Mouse (Mus musculus) heart, embryonic 12.5 days (tissue): Measurements from ENCODE around the gene Rnf40. TPM values are rescaled to one million over a fixed set of nuclear protein-coding genes. Genes with fewer than 3 reads are reported as not detected.

Source experiments
- ATAC-seq: fragments of 200-750 bp; cut with Nextera tagmentation; 2 replicates; pipeline ENCODE4 v1.8.0; 2017; ENCODE audit warnings: moderate TSS enrichment, moderate library complexity; ENCODE audit not compliant: insufficient number of reproducible peaks, low FRiP score
- H3K27ac ChIP-seq: fragments of 300-500 bp; sonication (generic); 2 replicates; pipeline ENCODE4 v1.5.1; 2016; ENCODE audit warnings: mild to moderate bottlenecking, moderate library complexity; ENCODE audit not compliant: poor library complexity, severe bottlenecking
- H3K27me3 ChIP-seq: fragments of 300-500 bp; sonication (generic); replicated peaks from 2 replicates; pipeline ENCODE4 v1.6.1; 2016; ENCODE audit warnings: mild to moderate bottlenecking, moderate library complexity
- H3K36me3 ChIP-seq: fragments of 300-500 bp; sonication (generic); 2 replicates; pipeline ENCODE4 v1.6.1; 2016; ENCODE audit warnings: mild to moderate bottlenecking, moderate library complexity
- H3K4me1 ChIP-seq: fragments of 300-500 bp; sonication (generic); replicated peaks from 2 replicates; pipeline ENCODE4 v1.6.1; 2016; ENCODE audit warnings: mild to moderate bottlenecking
- H3K4me2 ChIP-seq: fragments of 300-500 bp; sonication (generic); 2 replicates; pipeline ENCODE4 v1.6.1; 2016; ENCODE audit warnings: mild to moderate bottlenecking, moderate library complexity
- H3K4me3 ChIP-seq: fragments of 300-500 bp; sonication (generic); 2 replicates; pipeline ENCODE4 v1.5.1; 2016; ENCODE audit warnings: mild to moderate bottlenecking
- H3K9ac ChIP-seq: fragments of 300-500 bp; sonication (generic); 2 replicates; pipeline ENCODE4 v1.6.1; 2016; ENCODE audit warnings: mild to moderate bottlenecking, moderate library complexity
- H3K9me3 ChIP-seq: fragments of 300-500 bp; sonication (generic); replicated peaks from 2 replicates; pipeline ENCODE4 v1.6.1; 2016; ENCODE audit warnings: mild to moderate bottlenecking, moderate library complexity
- WGBS: fragments of 180-500 bp; shearing (Covaris S2); methylation state at CpG from one replicate; pipeline ENCODE4 v1.1.7; 2016; 5-methylcytosine and 5-hydroxymethylcytosine counted together
- polyA plus RNA-seq: library from polyadenylated mRNA; unstranded; fragments of >200 nt; fragmentation: Nextera tagmentation; extraction: Ambion mirVana; gene quantifications from 2 replicates; pipeline ENCODE4 v1.2.1, GENCODE M21; 2016

The Rnf40 gene
- polyA plus RNA-seq, 1 experiment from 2014 or later = 40.0 TPM

- H3K9me3 ChIP-seq = no peaks in the 10 kb centered on the region
- no peak overlapping the region for H3K4me2 ChIP-seq
- no peak overlapping the region for H3K4me3 ChIP-seq
- H3K27me3 ChIP-seq = no peaks in the 10 kb centered on the region
- WGBS = 91% methylated on average over 6 of the region's 6 CpGs
- H3K36me3 ChIP-seq = peaks cover 62% of the 10 kb centered on the region
- no peak for ATAC-seq
- no peak overlapping the region for H3K9ac ChIP-seq
- no peak overlapping the region for H3K27ac ChIP-seq
- H3K4me1 ChIP-seq = peaks cover 8% of the 10 kb centered on the region
These were observed 5.3 kb upstream of the Rnf40 start for GRCm38 (mm10) chr7:127583260-127583659.

DNA sequence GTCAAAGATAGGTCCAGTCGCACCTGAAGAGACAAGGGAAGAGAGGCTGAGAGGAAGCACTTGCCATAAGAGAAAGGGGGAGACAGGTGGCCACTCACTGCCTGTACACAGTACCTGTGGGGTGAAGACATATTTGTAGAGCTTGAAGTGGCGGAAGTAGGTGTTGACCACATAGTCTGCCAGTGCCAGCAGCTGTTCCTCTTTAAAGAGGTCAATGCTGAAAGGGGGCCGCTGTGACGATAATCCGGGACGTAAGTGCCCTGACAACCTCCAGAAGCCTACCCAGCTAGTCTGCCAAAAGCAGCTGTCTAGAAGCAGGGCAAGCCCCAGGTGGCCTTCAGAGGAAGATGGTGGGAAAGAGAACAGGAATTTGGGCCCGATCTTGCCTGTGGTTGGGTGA, 3.5 kb upstream of the Rnf40 start:
- Histone ChIP-seq H3K27ac (no peak overlapping the region), H3K9ac (no peak overlapping the region), H3K36me3 (peaks cover 54% of the 10 kb centered on the region), H3K4me1 (peaks cover 17% of the 10 kb centered on the region), H3K4me2 (no peak overlapping the region), H3K27me3 (no peaks in the 10 kb centered on the region), H3K4me3 (no peak overlapping the region), H3K9me3 (no peaks in the 10 kb centered on the region)
- ATAC-seq = no peak
- 80% methylated on average over 7 of the region's 7 CpGs for WGBS

DNA sequence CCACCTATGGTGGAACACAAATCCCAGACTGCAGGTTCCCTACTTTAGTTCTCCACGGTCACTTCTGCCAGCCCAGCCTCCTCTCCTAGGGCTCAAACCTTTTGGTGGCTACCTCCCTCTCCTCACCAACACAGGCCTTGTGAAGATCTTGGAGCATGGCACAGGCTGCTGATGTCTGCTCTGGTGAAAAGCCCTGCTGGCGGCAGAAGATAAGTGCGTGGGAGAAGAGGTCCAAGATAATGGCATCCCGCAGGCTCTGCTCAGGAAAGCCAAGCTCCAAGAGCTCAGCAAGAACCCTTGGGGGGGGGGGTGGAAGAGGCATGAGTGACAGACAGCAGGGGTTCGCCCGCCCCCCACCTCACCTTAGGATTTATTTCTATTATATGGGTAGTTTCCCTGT, 2.4 kb upstream of the Rnf40 start:
- peaks cover 59% of the 10 kb centered on the region for H3K36me3 ChIP-seq

DNA sequence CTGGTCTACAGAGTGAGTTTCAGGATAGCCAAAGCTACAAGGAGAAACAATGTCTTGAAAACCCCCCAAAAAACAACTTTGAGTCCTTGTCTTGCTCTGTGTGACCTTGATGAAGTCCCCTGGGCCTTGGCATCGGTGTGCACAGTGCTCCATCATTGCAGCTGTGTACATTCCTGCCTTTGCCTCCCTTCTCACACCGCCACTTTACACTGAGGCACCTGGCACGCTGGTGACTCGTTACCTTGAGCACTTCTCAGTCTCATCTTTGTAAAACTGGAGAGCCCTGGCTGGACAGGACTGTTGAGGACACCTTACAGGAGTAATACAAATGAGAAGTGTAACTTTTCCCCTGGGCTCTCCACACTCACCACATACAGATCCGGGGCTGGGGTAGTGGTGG, 1.4 kb upstream of the Rnf40 start:
- Histone ChIP-seq H3K9me3 (no peaks in the 10 kb centered on the region), H3K4me2 (peak overlapping the region; percentile 92), H3K4me1 (peaks cover 17% of the 10 kb centered on the region), H3K4me3 (peak overlapping the region; percentile 93), H3K27me3 (no peaks in the 10 kb centered on the region), H3K36me3 (peaks cover 59% of the 10 kb centered on the region), H3K27ac (peak overlapping the region; percentile 66; the same call in 1 of the 2 replicates), H3K9ac (peak overlapping the region; percentile 77; the same call in 1 of the 2 replicates)
- ATAC-seq = no peak
- 64% methylated on average over 5 of the region's 5 CpGs for WGBS

More for the DNA sequence above, 2.4 kb upstream of the Rnf40 start:
- ATAC-seq = no peak
- no peaks in the 10 kb centered on the region for H3K9me3 ChIP-seq
- H3K4me1 ChIP-seq = peaks cover 17% of the 10 kb centered on the region
- no peak overlapping the region for H3K27ac ChIP-seq
- no peak overlapping the region for H3K4me2 ChIP-seq
- 66% methylated on average over 6 of the region's 6 CpGs for WGBS
- no peaks in the 10 kb centered on the region for H3K27me3 ChIP-seq
- H3K4me3 ChIP-seq = no peak overlapping the region
- no peak overlapping the region for H3K9ac ChIP-seq

DNA sequence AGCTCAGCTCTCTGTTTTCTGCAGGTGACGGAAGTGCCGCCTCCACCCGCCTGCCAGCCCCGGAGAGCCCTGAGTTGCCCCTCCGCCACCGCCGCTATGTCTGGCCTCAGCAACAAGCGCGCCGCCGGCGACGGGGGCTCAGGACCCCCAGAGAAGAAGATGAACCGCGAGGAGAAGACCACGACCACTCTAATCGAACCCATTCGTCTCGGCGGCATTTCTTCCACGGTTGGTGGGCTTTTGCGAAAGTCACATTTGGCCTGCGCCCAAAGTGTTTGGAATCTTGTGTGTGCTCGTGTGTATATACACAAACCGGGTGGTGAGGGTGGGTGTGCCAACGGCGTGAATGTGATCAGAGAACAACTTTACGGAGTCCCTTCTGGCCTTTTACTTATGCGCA, 334 bp downstream of the Rnf40 start:
- Histone ChIP-seq H3K4me3 (peak overlapping the region; percentile 93), H3K4me2 (peak overlapping the region; percentile 92), H3K27ac (peak overlapping the region; percentile 36), H3K36me3 (peaks cover 59% of the 10 kb centered on the region), H3K9me3 (no peaks in the 10 kb centered on the region), H3K9ac (peak overlapping the region; percentile 91), H3K27me3 (no peaks in the 10 kb centered on the region), H3K4me1 (peaks cover 17% of the 10 kb centered on the region)
- 4% methylated on average over 29 of the region's 29 CpGs for WGBS
- ATAC-seq = no peak

DNA sequence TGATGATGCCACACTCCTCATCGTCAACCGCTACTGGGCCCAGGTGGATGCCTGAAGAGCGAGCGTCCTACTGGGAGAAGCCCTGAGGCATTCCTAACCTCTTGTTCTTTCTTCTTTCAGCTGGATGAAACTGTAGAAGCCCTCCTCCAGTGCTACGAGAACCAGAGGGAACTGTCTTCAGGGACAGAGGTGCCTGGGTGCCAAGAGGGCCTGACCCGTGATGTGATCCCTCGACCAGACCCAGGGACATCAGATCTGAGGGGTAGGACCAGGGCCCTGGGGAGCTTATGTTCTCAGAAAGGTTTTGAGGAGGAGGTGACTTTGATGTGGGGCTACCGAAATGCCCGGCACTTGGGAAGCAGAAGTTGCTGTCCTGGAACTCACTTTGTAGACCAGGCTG, 1.1 kb downstream of the Rnf40 start:
- 93% methylated on average over 9 of the region's 9 CpGs for WGBS
- H3K4me1 ChIP-seq = peaks cover 17% of the 10 kb centered on the region
- no peaks in the 10 kb centered on the region for H3K9me3 ChIP-seq
- H3K27ac ChIP-seq = no peak overlapping the region
- H3K27me3 ChIP-seq = no peaks in the 10 kb centered on the region
- peaks cover 59% of the 10 kb centered on the region for H3K36me3 ChIP-seq
- peak overlapping the region; percentile 92 for H3K4me2 ChIP-seq
- H3K9ac ChIP-seq = peak overlapping the region; percentile 91; the same call in 1 of the 2 replicates
- peak overlapping the region; percentile 93 for H3K4me3 ChIP-seq
- no peak for ATAC-seq

DNA sequence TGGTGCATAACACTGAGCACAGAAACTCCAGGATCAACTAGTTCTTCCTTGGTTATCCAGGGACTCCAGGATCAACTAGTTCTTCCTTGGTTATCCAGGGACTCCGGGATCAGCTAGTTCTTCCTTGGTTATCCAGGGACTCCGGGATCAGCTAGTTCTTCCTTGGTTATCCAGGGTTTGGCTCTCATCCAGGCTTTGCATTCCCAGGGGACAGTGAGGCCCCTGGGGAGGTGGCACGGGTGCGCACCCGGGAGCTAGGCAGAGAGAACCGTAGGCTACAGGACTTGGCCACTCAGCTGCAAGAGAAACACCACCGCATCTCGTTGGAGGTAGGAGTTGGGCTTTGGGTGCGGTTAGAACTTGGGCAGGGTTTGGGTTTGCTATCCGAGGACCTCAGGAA, 2.5 kb downstream of the Rnf40 start:
- WGBS = 84% methylated on average over 10 of the region's 10 CpGs

DNA sequence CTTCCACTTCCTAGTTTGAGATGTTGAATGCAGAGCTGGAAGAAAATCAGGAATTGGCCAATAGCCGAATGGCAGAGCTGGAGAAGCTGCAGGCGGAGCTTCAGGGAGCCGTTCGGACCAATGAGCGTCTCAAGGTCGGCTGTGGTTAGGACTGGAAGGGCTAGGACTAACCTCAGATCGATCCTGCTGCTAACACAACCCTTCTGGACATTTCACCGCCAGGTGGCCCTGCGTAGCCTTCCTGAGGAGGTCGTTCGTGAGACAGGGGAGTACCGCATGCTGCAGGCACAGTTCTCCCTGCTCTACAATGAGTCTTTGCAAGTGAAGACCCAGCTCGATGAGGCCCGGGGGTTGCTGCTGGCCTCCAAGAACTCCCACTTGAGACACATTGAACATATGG, 4.0 kb downstream of the Rnf40 start:
- Histone ChIP-seq H3K9me3 (no peaks in the 10 kb centered on the region), H3K4me2 (no peak overlapping the region), H3K4me3 (no peak overlapping the region), H3K36me3 (peaks cover 82% of the 10 kb centered on the region), H3K9ac (no peak overlapping the region), H3K4me1 (peaks cover 10% of the 10 kb centered on the region), H3K27ac (no peak overlapping the region), H3K27me3 (no peaks in the 10 kb centered on the region)
- WGBS = 91% methylated on average over 14 of the region's 14 CpGs
- no peak for ATAC-seq

More for the DNA sequence above, 2.5 kb downstream of the Rnf40 start:
- no peak overlapping the region for H3K9ac ChIP-seq
- H3K4me1 ChIP-seq = peaks cover 17% of the 10 kb centered on the region
- H3K27me3 ChIP-seq = no peaks in the 10 kb centered on the region
- no peak for ATAC-seq
- H3K27ac ChIP-seq = no peak overlapping the region
- H3K4me2 ChIP-seq = no peak overlapping the region
- H3K9me3 ChIP-seq = no peaks in the 10 kb centered on the region
- H3K4me3 ChIP-seq = no peak overlapping the region
- peaks cover 68% of the 10 kb centered on the region for H3K36me3 ChIP-seq

DNA sequence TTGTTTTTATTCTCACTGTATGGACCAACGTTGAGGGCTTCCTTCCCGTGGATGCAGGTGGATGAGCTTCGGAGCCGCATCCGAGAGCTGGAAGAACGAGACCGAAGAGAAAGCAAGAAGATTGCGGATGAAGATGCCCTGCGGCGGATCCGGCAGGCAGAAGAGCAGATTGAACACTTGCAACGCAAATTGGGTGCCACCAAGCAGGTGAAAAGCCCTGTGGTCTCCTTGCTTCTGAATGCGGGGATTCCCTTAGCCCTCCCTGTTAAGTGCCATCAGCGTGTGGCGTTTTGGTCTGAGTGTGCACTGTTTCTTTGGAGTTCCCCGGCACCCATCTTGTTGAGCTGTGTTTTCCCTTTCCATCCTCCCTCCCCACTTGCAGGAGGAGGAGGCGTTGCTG, 8.2 kb downstream of the Rnf40 start:
- Histone ChIP-seq H3K4me1 (no peaks in the 10 kb centered on the region), H3K4me3 (no peak overlapping the region), H3K27ac (no peak overlapping the region), H3K36me3 (peaks cover 99% of the 10 kb centered on the region), H3K9me3 (no peaks in the 10 kb centered on the region), H3K4me2 (no peak overlapping the region), H3K9ac (no peak overlapping the region), H3K27me3 (no peaks in the 10 kb centered on the region)
- no peak for ATAC-seq
- 94% methylated on average over 17 of the region's 17 CpGs for WGBS

GRCm38 (mm10) chr7:127600612-127601011, 12.0 kb downstream of the Rnf40 start:
- H3K4me3 ChIP-seq = no peak overlapping the region
- no peak overlapping the region for H3K9ac ChIP-seq
- peaks cover 91% of the 10 kb centered on the region for H3K36me3 ChIP-seq
- 95% methylated on average over 7 of the region's 7 CpGs for WGBS
- H3K9me3 ChIP-seq = no peaks in the 10 kb centered on the region
- no peak overlapping the region for H3K4me2 ChIP-seq
- H3K27ac ChIP-seq = no peak overlapping the region
- no peaks in the 10 kb centered on the region for H3K27me3 ChIP-seq
- H3K4me1 ChIP-seq = no peaks in the 10 kb centered on the region
- ATAC-seq = no peak

- H3K36me3 ChIP-seq = peaks cover 85% of the 10 kb centered on the region
- H3K4me1 ChIP-seq = no peaks in the 10 kb centered on the region
- H3K9me3 ChIP-seq = no peaks in the 10 kb centered on the region
- H3K4me3 ChIP-seq = no peak overlapping the region
- 82% methylated on average over 4 of the region's 4 CpGs for WGBS
- H3K27me3 ChIP-seq = no peaks in the 10 kb centered on the region
- no peak overlapping the region for H3K4me2 ChIP-seq
- H3K9ac ChIP-seq = no peak overlapping the region
- ATAC-seq = no peak
- H3K27ac ChIP-seq = no peak overlapping the region
These were observed 13.2 kb downstream of the Rnf40 start for GRCm38 (mm10) chr7:127601735-127602134.

DNA sequence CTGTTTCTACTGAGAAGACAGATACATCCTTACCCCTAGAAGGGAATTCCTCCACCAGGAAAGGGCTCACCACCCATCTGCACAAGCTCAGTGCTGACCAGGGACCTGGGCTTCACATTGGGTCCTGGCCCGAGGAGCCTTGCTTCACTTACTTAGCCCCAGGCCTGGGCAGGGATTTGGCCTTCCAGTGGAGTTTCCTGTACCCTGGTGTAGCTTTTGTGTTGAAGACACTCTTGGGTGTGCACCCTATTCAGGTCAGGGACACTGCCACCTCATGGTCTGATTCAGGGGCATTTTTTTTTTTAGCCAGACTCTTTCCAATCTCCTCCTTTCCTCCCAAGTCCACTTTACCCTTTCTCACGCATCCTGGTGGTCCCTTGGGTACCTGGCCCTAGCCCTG, 14.3 kb downstream of the Rnf40 start:
- no peaks in the 10 kb centered on the region for H3K9me3 ChIP-seq
- no peak overlapping the region for H3K4me2 ChIP-seq
- no peaks in the 10 kb centered on the region for H3K4me1 ChIP-seq
- peaks cover 81% of the 10 kb centered on the region for H3K36me3 ChIP-seq
- H3K9ac ChIP-seq = no peak overlapping the region
- WGBS = 77% methylated on average over 2 of the region's 2 CpGs
- H3K4me3 ChIP-seq = no peak overlapping the region
- ATAC-seq = no peak
- H3K27ac ChIP-seq = no peak overlapping the region
- H3K27me3 ChIP-seq = no peaks in the 10 kb centered on the region
